Mouse (Mus musculus) midbrain, embryonic 10.5 days (tissue): ENCODE measurements around the gene Pcmt1. TPM values are rescaled to one million over a fixed set of nuclear protein-coding genes. Genes with fewer than 3 reads are reported as not detected.

ENCODE experiments used
- DNase-seq: peaks from one replicate; pipeline ENCODE4 v3.0.0-alpha.2; 2017; ENCODE audit warnings: low spot score
- H3K27ac ChIP-seq: fragments of 300-500 bp; sonication (generic); replicated peaks from 2 replicates; pipeline ENCODE4 v1.5.1; 2016; ENCODE audit warnings: mild to moderate bottlenecking
- H3K27me3 ChIP-seq: fragments of 300-500 bp; sonication (generic); 2 replicates; pipeline ENCODE4 v1.6.1; 2016; ENCODE audit warnings: low read depth, mild to moderate bottlenecking; ENCODE audit not compliant: poor library complexity, severe bottlenecking
- H3K36me3 ChIP-seq: fragments of 300-500 bp; sonication (generic); 2 replicates; pipeline ENCODE4 v1.6.1; 2016; ENCODE audit warnings: mild to moderate bottlenecking, moderate library complexity
- H3K4me1 ChIP-seq: fragments of 300-500 bp; sonication (generic); 2 replicates; pipeline ENCODE4 v1.6.1; 2016
- H3K4me3 ChIP-seq: fragments of 300-500 bp; sonication (generic); 2 replicates; pipeline ENCODE4 v1.5.1; 2016; ENCODE audit warnings: mild to moderate bottlenecking, moderate library complexity
- H3K9me3 ChIP-seq: fragments of 300-500 bp; sonication (generic); replicated peaks from 2 replicates; pipeline ENCODE4 v1.6.1; 2016; ENCODE audit warnings: mild to moderate bottlenecking
- WGBS: fragments of 180-500 bp; shearing (Covaris S2); methylation state at CpG from one replicate; pipeline ENCODE4 v1.1.7; 2016; 5-methylcytosine and 5-hydroxymethylcytosine counted together
- polyA plus RNA-seq: library from polyadenylated mRNA; unstranded; fragments of >200 nt; fragmentation: Nextera tagmentation; extraction: Ambion mirVana; gene quantifications from 2 replicates; pipeline ENCODE4 v1.2.1, GENCODE M21; 2016

Gene Pcmt1
- 137 and 144 TPM in 2 replicates for polyA plus RNA-seq

DNA sequence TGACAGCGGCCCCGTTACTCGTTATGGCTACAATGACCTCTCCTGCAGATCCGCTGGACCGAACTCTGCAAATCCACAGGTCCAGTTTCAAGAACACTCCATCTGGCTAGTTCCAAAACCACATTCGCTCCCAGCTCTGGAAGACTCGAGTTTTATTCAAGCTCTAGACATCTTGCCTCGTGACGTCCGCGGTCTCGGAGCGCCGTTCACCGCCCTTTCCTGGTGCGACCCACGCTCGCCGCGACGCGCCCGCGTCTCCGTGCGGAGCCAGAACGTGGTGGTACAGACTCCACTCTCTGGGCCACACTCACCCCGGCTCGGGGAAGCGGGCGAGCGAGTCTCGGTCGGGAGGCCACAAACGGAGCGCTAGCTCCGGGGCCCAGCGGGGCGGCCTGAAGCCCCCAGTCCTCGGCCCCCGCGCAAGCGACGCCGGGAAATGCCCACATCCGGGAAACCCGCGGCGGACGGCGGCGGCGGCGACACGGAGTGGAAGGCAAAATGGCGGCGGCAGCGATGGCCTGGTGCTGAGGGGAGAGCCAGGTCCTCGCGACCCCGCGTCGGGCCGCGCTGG, at the start of gene Pcmt1, which contains the start of gene Lats1:
Pcmt1 (minus strand) TSS at position 406 of the 571 bp plus-strand sequence.
Lats1 (plus strand) TSS at position 484 of the 571 bp plus-strand sequence.
- DNase-seq, result peak; percentile 92
- H3K36me3 ChIP-seq, result peaks cover 49% of the 10 kb centered on the region
- peak within 1 kb of the TSS; percentile 100 for H3K4me3 ChIP-seq
- H3K4me1 ChIP-seq, result peaks cover 30% of the 10 kb centered on the region
- under 1% methylated on average over 65 of the region's 65 CpGs for WGBS
- no peaks in the 10 kb centered on the region for H3K9me3 ChIP-seq
- H3K27me3 ChIP-seq, result no peaks in the 10 kb centered on the region
- peak within 1 kb of the TSS; percentile 99 for H3K27ac ChIP-seq

DNA sequence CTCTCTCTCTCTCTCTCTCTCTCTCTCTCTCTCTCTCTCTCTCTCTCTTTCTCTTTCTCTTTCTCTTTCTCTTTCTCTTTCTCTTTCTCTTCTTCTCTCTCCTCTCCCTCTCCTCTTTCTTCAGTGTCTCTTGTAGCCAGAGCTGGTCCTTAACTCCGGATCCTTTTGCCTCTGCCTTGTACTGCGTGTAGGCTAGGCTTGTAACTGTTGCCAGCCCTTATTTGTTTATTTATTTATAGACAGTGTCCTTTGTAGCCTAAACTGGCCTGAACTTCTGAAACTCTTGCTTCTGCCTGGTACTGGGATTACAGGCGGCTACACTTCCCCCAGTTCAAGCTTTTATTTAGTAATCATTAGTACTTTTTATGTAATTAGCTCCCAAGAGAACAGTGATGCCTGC, 46.1 kb upstream of the Pcmt1 start:
- WGBS, result 30% methylated on average over 3 of the region's 3 CpGs
- Histone ChIP-seq H3K4me3 (peak overlapping the region; percentile 88), H3K27ac (peak overlapping the region; percentile 89; the same call in 1 of the 2 replicates), H3K4me1 (peaks cover 17% of the 10 kb centered on the region), H3K36me3 (no peaks in the 10 kb centered on the region), H3K27me3 (no peaks in the 10 kb centered on the region), H3K9me3 (no peaks in the 10 kb centered on the region)
- no peak for DNase-seq

DNA sequence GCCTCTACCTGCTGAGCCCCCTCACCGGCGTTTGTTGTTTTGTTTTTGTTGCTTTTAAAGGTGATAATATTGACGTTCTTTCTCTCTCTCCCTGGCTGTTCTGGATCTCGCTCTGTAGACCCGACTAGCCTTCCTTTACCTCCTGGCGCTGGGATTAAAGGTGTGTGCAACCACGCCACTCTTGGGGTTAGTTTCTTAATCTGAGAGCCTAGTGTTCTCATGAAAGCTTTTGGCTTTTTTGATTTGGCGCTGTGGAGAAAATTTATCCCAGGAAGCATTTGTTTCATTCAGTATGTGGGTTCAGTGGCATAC, 45.5 kb upstream of the Pcmt1 start:
- no peaks in the 10 kb centered on the region for H3K36me3 ChIP-seq
- DNase-seq, result peak; percentile 14
- peaks cover 17% of the 10 kb centered on the region for H3K4me1 ChIP-seq
- WGBS, result under 1% methylated on average over 8 of the region's 8 CpGs
- H3K27me3 ChIP-seq, result no peaks in the 10 kb centered on the region
- no peaks in the 10 kb centered on the region for H3K9me3 ChIP-seq
- peak overlapping the region; percentile 88 for H3K4me3 ChIP-seq
- H3K27ac ChIP-seq, result peak overlapping the region; percentile 89

DNA sequence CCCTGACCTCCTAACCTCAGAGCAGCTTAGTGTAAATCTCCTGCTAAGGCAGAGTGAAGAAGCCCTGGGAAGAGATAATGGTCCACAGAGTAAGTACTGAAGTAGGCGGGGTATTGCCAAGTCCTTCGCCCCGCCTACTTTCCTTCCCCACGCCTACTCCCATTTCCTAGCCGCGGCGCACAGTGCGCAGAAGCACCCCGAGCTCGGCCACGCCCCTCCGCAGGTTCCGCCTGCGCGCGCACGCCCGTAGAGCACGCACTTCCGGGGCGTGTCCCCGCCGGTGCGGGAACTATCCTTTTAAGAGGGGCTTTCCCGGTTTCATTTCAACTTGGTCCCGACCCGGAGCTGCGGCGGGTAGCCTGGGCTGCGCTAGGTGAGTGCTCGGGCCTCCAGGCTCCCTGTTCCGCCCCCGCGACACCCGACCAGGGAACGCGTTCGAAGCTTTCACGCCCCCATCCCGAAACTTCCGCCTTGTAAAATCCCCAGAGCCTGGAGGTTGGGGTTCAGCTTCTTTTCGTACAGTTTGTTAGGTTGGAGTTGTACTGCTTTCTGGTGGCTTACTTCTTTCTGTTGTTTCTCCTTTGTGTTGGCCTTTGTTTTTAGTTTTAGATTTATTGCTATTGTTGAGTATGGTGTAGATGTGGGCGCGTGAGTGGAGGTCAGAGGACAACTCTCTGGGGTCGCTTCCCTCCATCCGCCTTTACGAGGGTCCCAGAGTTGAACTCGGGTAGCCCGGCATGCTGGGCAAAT, 45.0 kb upstream of the Pcmt1 start, which contains the start of gene Katna1:
Katna1 (plus strand) TSS at position 250 of the 750 bp plus-strand sequence.
- Histone ChIP-seq H3K9me3 (no peaks in the 10 kb centered on the region), H3K36me3 (no peaks in the 10 kb centered on the region), H3K4me1 (peaks cover 17% of the 10 kb centered on the region), H3K4me3 (peak within 1 kb of the TSS; percentile 88), H3K27ac (peak within 1 kb of the TSS; percentile 89), H3K27me3 (no peaks in the 10 kb centered on the region)
- peak; percentile 95 for DNase-seq
- WGBS, result under 1% methylated on average over 49 of the region's 49 CpGs

DNA sequence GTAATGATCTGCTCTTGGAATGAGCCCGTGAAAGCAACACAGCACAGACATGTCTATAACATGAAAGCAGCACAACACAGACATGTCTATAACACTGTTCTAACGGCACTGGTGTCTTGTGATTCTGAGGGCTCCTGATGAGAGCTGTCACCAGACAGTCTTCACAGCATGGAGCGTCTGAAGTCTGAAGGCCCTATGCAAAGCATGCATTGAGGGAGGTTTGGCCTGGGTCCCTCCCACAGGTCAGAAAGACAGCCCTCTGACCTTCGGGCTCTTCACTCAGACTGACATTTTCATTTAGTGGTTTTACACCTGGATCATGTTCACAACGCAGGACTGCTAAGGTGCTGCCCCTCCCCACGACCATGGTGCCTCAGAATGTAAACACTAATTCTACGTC, 34.1 kb upstream of the Pcmt1 start:
- H3K27me3 ChIP-seq, result no peaks in the 10 kb centered on the region
- H3K4me1 ChIP-seq, result no peaks in the 10 kb centered on the region
- no peaks in the 10 kb centered on the region for H3K9me3 ChIP-seq
- DNase-seq, result no peak
- no peak overlapping the region for H3K27ac ChIP-seq
- peaks cover 61% of the 10 kb centered on the region for H3K36me3 ChIP-seq
- 78% methylated on average over 7 of the region's 7 CpGs for WGBS
- no peak overlapping the region for H3K4me3 ChIP-seq

DNA sequence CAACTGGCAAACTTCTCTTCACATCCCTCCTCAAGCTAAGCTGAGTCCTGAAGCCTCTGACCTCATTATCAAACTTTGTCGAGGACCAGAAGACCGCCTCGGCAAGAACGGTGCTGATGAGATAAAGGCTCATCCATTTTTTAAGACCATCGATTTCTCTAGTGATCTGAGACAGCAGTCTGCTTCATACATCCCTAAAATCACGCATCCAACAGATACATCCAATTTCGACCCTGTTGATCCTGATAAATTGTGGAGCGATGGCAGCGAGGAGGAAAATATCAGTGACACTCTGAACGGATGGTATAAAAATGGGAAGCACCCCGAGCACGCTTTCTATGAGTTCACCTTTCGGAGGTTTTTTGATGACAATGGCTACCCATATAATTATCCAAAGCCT, 31.6 kb upstream of the Pcmt1 start:
- H3K36me3 ChIP-seq, result peaks cover 86% of the 10 kb centered on the region
- H3K27me3 ChIP-seq, result no peaks in the 10 kb centered on the region
- no peaks in the 10 kb centered on the region for H3K9me3 ChIP-seq
- no peak for DNase-seq
- WGBS, result 93% methylated on average over 13 of the region's 13 CpGs
- no peaks in the 10 kb centered on the region for H3K4me1 ChIP-seq
- no peak overlapping the region for H3K27ac ChIP-seq
- H3K4me3 ChIP-seq, result no peak overlapping the region

DNA sequence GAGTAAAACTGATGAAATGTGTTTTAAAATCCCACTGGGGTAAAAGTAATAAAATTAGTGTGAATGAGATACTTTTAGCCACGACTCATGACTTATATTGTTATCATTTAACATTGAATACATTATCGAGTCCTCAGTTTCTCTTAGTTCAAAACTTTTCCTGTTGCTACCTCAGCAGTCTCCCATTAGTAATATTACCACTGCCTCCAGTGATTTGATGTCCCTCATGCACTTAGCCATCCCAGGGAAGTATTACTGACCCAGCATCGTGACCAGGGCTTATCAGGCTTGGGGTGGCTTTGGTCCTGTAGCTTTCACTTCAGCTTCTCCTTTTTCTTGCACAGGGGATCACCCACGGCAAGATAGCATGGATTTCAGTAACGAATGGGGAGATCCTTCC, 29.2 kb upstream of the Pcmt1 start:
- 87% methylated on average over 5 of the region's 5 CpGs for WGBS
- H3K9me3 ChIP-seq, result no peaks in the 10 kb centered on the region
- H3K4me1 ChIP-seq, result no peaks in the 10 kb centered on the region
- H3K4me3 ChIP-seq, result no peak overlapping the region
- H3K27me3 ChIP-seq, result no peaks in the 10 kb centered on the region
- DNase-seq, result no peak
- no peak overlapping the region for H3K27ac ChIP-seq
- peaks cover 98% of the 10 kb centered on the region for H3K36me3 ChIP-seq

DNA sequence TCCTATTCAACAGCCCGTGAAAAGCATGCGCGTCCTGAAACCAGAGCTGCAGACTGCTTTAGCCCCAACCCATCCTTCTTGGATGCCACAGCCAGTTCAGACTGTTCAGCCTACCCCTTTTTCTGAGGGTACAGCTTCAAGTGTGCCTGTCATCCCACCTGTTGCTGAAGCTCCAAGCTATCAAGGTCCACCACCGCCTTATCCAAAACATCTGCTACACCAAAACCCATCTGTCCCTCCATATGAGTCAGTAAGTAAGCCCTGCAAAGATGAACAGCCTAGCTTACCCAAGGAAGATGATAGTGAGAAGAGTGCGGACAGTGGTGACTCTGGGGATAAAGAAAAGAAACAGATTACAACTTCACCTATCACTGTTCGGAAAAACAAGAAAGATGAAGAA, 21.6 kb upstream of the Pcmt1 start:
- H3K27me3 ChIP-seq, result no peaks in the 10 kb centered on the region
- H3K27ac ChIP-seq, result no peak overlapping the region
- WGBS, result 95% methylated on average over 6 of the region's 6 CpGs
- H3K36me3 ChIP-seq, result peaks cover 97% of the 10 kb centered on the region
- H3K4me1 ChIP-seq, result no peaks in the 10 kb centered on the region
- H3K4me3 ChIP-seq, result no peak overlapping the region
- no peak for DNase-seq
- no peaks in the 10 kb centered on the region for H3K9me3 ChIP-seq

DNA sequence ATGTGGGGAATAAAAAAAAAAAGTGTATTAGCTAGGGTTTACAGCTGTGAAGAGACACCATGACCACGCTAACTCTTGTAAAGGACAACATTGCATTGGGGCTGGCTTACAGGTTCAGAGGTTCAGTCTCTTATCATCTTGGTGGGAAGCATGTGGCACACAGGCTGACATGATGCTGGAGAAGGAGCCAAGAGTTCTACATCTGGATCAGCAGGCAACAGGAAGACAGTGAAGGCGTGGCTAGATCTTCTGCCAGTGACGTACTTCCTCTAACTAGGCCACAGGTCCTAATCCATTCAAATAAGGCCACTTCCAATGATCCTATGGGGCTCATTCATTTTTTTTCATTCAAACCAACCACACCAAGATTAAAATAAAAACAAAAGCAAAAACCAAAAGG, 19.2 kb upstream of the Pcmt1 start:
- 92% methylated on average over 3 of the region's 3 CpGs for WGBS

DNA sequence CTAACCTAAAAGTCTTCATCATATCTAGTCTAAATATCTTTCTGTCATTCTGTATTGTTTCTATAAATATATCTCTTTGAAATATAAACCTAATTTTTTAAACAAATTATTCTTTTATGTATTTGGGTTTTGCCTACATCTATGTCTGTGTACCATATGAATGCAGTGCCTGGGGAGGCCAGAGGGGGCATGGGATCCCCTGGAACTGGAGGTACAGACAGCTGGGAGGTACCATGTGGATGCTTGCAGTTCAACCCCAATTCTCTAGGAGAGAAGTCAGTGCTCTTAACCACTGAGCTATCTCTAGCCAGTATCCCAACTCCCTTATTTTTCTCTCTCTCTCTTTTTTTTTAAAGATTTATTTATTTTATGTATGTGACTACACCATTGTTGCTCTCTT, 14.3 kb upstream of the Pcmt1 start:
- peaks cover 92% of the 10 kb centered on the region for H3K36me3 ChIP-seq
- H3K9me3 ChIP-seq, result no peaks in the 10 kb centered on the region
- H3K4me1 ChIP-seq, result no peaks in the 10 kb centered on the region
- H3K4me3 ChIP-seq, result no peak overlapping the region
- no peaks in the 10 kb centered on the region for H3K27me3 ChIP-seq
- DNase-seq, result no peak
- no peak overlapping the region for H3K27ac ChIP-seq

More for the DNA sequence above, 19.2 kb upstream of the Pcmt1 start:
- Histone ChIP-seq H3K27me3 (no peaks in the 10 kb centered on the region), H3K4me3 (no peak overlapping the region), H3K9me3 (no peaks in the 10 kb centered on the region), H3K36me3 (peaks cover 98% of the 10 kb centered on the region), H3K27ac (no peak overlapping the region), H3K4me1 (no peaks in the 10 kb centered on the region)
- DNase-seq, result no peak

DNA sequence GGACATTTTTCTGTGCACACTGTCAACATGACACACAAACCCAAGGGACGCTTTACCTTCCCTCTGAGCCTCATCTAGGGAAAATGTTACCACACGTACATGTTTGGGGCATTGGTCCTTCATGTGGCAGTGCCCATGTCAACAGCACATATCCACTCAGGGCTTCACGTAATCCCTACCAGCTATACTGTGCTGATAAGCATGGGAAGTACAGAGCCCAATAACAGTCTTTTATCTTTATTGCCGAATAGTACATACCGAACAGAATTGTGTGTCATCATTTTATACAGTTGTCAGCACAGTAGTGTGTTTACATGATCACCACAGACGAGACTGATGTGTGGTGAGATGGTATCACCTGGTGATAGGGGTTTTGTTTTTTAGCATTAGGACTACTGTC, 6.0 kb upstream of the Pcmt1 start:
- 94% methylated on average over 6 of the region's 6 CpGs for WGBS
- no peak overlapping the region for H3K27ac ChIP-seq
- H3K4me3 ChIP-seq, result no peak overlapping the region
- no peak for DNase-seq
- peaks cover 38% of the 10 kb centered on the region for H3K36me3 ChIP-seq
- H3K4me1 ChIP-seq, result peaks cover 14% of the 10 kb centered on the region
- no peaks in the 10 kb centered on the region for H3K9me3 ChIP-seq
- H3K27me3 ChIP-seq, result no peaks in the 10 kb centered on the region

DNA sequence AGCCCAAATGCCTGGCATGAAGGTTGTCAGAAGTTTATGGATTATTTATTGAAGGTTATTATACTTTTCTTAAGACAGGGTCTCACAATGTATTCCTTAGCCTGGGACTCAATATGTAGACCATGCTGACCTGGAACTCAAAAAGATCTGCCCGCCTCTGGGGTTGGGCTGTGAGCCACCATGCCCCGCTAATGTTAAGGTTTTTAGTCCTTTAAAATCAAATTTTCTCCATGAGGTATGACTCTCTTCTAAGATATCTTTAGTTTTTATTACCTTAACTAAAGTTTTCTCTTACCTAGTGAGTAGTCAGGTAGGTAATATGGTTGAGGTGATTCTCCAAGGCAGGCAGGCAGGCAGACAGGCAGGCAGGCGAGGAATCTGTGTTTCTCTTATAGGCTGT, 1.3 kb upstream of the Pcmt1 start:
- Histone ChIP-seq H3K36me3 (peaks cover 49% of the 10 kb centered on the region), H3K27ac (no peak overlapping the region), H3K4me1 (peaks cover 30% of the 10 kb centered on the region), H3K9me3 (no peaks in the 10 kb centered on the region), H3K27me3 (no peaks in the 10 kb centered on the region), H3K4me3 (peak overlapping the region; percentile 100)
- 75% methylated on average over 3 of the region's 3 CpGs for WGBS
- no peak for DNase-seq

DNA sequence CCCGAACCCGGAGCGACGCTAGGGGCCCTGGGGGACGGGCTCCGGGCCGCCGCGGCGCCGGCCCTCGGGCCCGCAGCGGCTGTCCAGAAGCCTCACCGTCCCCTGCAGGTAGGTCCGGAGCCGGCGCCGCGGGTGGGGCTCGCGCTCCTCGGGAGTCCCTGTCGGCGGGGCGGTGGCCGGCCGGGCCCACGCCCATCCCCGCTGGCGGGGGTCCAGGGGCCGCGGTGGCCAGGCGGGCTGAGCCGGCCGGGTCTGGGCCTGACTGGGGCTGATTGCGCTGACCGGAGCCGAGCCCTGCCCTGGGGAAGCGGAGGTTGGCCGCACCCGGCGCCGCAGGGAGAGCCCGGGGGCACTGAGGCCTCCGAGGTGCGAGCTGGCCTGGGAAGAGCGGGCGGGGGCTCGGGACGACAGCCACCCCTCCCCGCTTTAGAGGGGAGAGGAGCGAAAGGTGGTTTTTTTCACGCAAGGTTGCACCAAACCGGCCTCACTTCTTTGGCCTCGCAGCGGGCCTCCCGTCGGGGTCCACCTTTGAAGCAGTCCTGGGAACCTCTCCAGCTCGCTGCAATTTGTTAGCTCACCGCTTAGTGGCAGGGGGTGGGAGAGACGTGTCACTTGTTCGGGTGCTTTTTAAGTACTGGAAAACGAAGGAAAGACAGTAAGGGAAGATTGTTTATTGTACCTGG, 548 bp upstream of the Pcmt1 start:
- Histone ChIP-seq H3K4me1 (peaks cover 30% of the 10 kb centered on the region), H3K27me3 (no peaks in the 10 kb centered on the region), H3K9me3 (no peaks in the 10 kb centered on the region), H3K27ac (peak overlapping the region; percentile 99), H3K4me3 (peak overlapping the region; percentile 100), H3K36me3 (peaks cover 49% of the 10 kb centered on the region)
- DNase-seq, result peak; percentile 80
- under 1% methylated on average over 64 of the region's 64 CpGs for WGBS
